Mouse (Mus musculus) MEL (cell line): ENCODE measurements around the gene 4930558K02Rik.

Source experiments
- CHD2 ChIP-seq: IDR thresholded peaks from 2 replicates; pipeline ENCODE4 v1.6.1; 2011; ENCODE audit warnings: low read length, improper control_type of control experiment
- CTCF ChIP-seq, 3 experiments: IDR thresholded peaks in 2 of 3; conservative IDR thresholded peaks in 1 of 3; 2 replicates each; pipeline ENCODE4 v1.5.1; 2011 to 2012; ENCODE audit warnings: low read length in 3 of 3, low read depth in 2 of 3, mild to moderate bottlenecking in 2 of 3, improper control_type of control experiment in 1 of 3, inconsistent platforms in 1 of 3, mixed read lengths in 1 of 3, moderate library complexity in 1 of 3; ENCODE audit not compliant: control insufficient read depth in 1 of 3, insufficient read depth in 1 of 3, poor library complexity in 1 of 3, severe bottlenecking in 1 of 3
- E2F4 ChIP-seq: IDR thresholded peaks from 2 replicates; pipeline ENCODE4 v1.6.1; 2011; ENCODE audit warnings: low read depth, low read length, improper control_type of control experiment, borderline replicate concordance
- GATA1 ChIP-seq: IDR thresholded peaks from 2 replicates; pipeline ENCODE4 v1.6.1; 2011; ENCODE audit warnings: low read depth, low read length, improper control_type of control experiment
- HCFC1 ChIP-seq: IDR thresholded peaks from 2 replicates; pipeline ENCODE4 v1.6.1; 2012; ENCODE audit warnings: low read depth, mild to moderate bottlenecking, inconsistent platforms, low read length, improper control_type of control experiment, moderate library complexity
- MYB ChIP-seq: IDR thresholded peaks from 2 replicates; pipeline ENCODE4 v1.6.1; 2011; ENCODE audit warnings: mild to moderate bottlenecking, low read depth, low read length, improper control_type of control experiment
- POLR2AphosphoS2 ChIP-seq: IDR thresholded peaks from 2 replicates; pipeline ENCODE4 v1.6.1; 2011; ENCODE audit warnings: low read length, improper control_type of control experiment
- POLR2AphosphoS5 ChIP-seq: IDR thresholded peaks from 2 replicates; pipeline ENCODE4 v1.6.1; 2012; ENCODE audit warnings: low read depth, borderline replicate concordance, mild to moderate bottlenecking, inconsistent platforms, low read length, moderate library complexity, mixed read lengths
- TBP ChIP-seq: IDR thresholded peaks from 2 replicates; pipeline ENCODE4 v1.8.0; 2011; ENCODE audit warnings: low read depth, low read length, improper control_type of control experiment
- USF1 ChIP-seq: IDR thresholded peaks from 2 replicates; pipeline ENCODE4 v1.6.1; 2014; ENCODE audit warnings: low read depth, mild to moderate bottlenecking, inconsistent platforms, low read length, improper control_type of control experiment, moderate library complexity
- ZC3H11A ChIP-seq: IDR thresholded peaks from 2 replicates; pipeline ENCODE4 v1.6.1; 2012; ENCODE audit warnings: low read depth, mild to moderate bottlenecking, inconsistent platforms, low read length, improper control_type of control experiment
- ZNF384 ChIP-seq: IDR thresholded peaks from 2 replicates; pipeline ENCODE4 v1.6.1; 2012; ENCODE audit warnings: low read depth, mild to moderate bottlenecking, inconsistent platforms, low read length, improper control_type of control experiment

DNA sequence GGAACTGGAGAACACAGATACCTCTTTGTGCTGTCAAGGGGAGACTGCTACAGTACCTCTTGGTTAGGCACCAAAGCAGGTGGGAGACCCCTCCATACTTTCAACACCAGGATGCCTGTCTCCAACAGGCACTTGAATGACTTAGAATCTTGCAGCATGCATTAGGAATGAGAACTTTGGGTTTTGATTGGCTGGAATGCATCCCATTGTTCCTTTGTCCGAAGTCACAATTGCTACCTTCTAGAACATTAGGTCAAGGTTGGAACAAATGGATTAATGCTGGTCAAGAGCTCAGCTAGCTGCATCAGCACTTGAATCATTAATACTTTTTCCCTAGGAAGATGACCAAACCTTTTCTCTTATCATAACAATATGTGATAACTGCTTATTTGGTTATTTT, at the start of gene 4930558K02Rik:
- no peak for TF ChIP-seq USF1
- no peak for TF ChIP-seq CTCF (IDR thresholded peaks at IDR 0.05 in 2 of 3, conservative IDR thresholded peaks at IDR 0.05 in 1 of 3; ENCODE audit: control insufficient read depth in 1 of 3, insufficient read depth in 1 of 3, low read depth in 2 of 3, low read length in 3 of 3, poor library complexity in 1 of 3, severe bottlenecking in 1 of 3)
- no peak for TF ChIP-seq GATA1
- TF ChIP-seq MYB: no peak
- TF ChIP-seq E2F4: no peak
- no peak for TF ChIP-seq POLR2AphosphoS2
- no peak for TF ChIP-seq ZC3H11A
- no peak for TF ChIP-seq HCFC1
- TF ChIP-seq POLR2AphosphoS5: no peak
- no peak for TF ChIP-seq ZNF384
- no peak for TF ChIP-seq CHD2
- no peak for TF ChIP-seq TBP
